Mouse (Mus musculus) thymus, adult 2 months (tissue): ENCODE data around the gene Tex101.

Source experiments
- CTCF ChIP-seq: fragments of 200-500 bp; IDR thresholded peaks from 2 replicates; pipeline ENCODE4 v1.5.1; 2012; ENCODE audit warnings: mild to moderate bottlenecking, control low read depth, low read length, moderate library complexity, borderline replicate concordance; ENCODE audit not compliant: control insufficient read depth, poor library complexity, insufficient read depth; ENCODE audit errors: extremely low read depth
- POLR2A ChIP-seq: fragments of 200-500 bp; IDR thresholded peaks from 2 replicates; pipeline ENCODE4 v1.6.1; 2012; ENCODE audit warnings: mild to moderate bottlenecking, low read length, control low read depth, moderate library complexity; ENCODE audit not compliant: control insufficient read depth, poor library complexity, insufficient read depth; ENCODE audit errors: extremely low read depth

DNA sequence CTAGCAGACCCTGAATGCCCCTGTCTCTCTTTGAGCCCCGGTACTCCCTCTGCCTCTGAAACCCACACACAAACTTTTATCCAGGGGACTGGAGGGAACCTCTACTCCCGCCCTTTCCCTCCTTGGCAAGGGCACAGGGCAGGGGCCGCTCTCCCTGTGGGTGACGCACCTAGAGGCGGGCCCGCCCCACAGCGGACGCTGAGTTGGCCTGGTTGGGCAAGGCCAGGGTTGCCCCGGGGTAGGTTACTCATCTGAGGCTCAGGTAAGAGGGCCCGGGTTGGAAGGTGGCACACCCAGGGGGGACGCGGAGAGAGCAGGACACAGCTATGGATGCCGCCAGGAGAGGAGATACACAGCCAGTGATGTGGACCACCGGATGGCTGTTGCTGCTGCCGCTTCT, 40.2 kb downstream of the Tex101 start, which contains the start of gene Lypd3:
- TF ChIP-seq CTCF (no peak), POLR2A (no peak)
